Mouse (Mus musculus): ENCODE data around the gene Msh4.

Gene Msh4

GRCm38 (mm10) chr3:153906136-153906871 is at the start of gene Msh4:
Msh4 (minus strand) TSS chr3:153906138.
- no peak for DNase-seq (ENCODE audit: low spot score in 2 of 2)

GRCm38 (mm10) chr3:153948176-153948575 is 42.2 kb upstream of the Msh4 start:
- DNase-seq (ENCODE audit: low spot score in 2 of 2) = no peak

GRCm38 (mm10) chr3:153947271-153947670 is 41.3 kb upstream of the Msh4 start:
- DNase-seq (ENCODE audit: low spot score in 2 of 2) = no peak

- peak; percentile 95 to 99 for DNase-seq (ENCODE audit: low spot score in 2 of 2)
These were observed 38.5 kb upstream of the Msh4 start, which contains the start of gene Acadm for GRCm38 (mm10) chr3:153944335-153944990. Acadm (minus strand) TSS chr3:153944632.

DNA sequence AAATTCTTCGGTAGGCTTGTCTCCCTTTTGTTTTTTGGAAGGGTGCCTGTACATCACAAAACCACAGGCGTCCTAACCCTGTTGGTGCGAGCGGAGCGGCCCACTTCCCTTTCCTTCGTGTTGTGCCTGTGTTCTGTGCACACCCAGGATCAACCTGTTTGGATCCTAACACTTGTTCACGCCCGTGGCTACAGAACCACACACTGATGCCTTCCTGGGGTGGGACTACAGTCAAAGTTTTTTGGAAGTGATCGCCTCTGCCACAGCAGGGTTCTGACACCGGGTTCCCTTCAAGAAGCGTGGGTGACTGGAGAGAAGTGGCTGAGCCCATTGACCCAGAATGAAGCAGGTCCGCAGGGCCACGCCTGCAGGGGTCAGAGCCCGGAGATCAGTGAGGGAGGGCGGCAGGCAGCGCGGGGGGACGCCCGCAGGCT is 38.0 kb upstream of the Msh4 start:
- no peak for DNase-seq (ENCODE audit: low spot score in 2 of 2)

GRCm38 (mm10) chr3:153943003-153943640 is 37.2 kb upstream of the Msh4 start:
- DNase-seq (ENCODE audit: low spot score in 2 of 2) = no peak

- DNase-seq (ENCODE audit: low spot score in 2 of 2) = no peak
These were observed 35.7 kb upstream of the Msh4 start for GRCm38 (mm10) chr3:153941613-153942012.

- DNase-seq (ENCODE audit: low spot score in 2 of 2) = no peak
These were observed 34.5 kb upstream of the Msh4 start for GRCm38 (mm10) chr3:153940486-153940885.

DNA sequence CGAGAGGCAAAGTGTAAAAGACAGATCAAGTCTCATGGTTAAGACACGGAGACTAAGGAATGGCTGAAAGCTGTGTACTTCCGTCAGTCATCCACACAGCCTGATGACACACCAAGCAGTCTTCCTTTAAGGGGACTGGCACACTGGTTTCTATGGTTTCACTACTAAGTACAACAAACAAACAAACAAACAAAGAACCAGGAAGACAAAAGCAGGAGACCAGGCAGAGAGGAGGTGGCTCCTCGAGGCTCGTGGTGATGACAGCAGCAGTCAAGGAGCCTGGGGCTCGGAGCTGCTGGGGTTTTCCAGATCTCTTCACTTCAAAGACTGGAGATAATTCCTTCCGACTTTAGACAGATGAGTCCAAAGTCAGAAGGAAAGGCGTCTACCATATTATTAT is 34.1 kb upstream of the Msh4 start:
- DNase-seq (ENCODE audit: low spot score in 2 of 2) = no peak

DNA sequence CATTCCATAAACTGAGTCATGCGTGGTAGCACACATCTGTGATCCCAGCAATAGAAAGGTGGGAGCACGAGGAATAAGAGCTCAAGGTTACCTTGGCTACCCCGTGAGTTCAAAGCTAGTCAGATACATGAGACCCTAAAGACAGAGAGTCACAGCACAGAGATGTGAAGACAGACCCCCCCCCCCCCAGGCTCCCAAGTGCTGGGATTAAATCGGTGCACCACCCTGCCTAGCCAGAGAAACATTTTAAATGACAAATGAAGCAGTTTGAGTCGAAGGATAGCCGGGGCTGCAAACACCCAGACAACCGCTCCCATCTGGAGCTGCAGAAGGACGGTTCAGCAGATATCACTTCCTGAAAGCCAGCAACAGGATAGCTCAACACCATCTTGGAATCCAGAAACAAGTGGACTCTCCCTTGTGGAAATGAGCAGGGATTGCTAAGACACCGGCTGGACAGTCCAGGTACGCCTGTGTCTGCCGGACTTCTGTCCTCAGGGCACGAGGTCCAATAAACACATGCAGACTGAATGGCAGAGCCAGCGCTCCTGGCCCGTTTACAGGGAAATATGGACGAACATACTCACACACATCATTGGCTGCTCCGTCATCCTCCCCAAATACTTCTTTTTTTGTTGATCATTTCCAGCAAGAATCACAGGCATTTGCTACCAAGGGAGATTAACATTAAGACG is 31.3 kb upstream of the Msh4 start:
- no peak for DNase-seq (ENCODE audit: low spot score in 2 of 2)

DNA sequence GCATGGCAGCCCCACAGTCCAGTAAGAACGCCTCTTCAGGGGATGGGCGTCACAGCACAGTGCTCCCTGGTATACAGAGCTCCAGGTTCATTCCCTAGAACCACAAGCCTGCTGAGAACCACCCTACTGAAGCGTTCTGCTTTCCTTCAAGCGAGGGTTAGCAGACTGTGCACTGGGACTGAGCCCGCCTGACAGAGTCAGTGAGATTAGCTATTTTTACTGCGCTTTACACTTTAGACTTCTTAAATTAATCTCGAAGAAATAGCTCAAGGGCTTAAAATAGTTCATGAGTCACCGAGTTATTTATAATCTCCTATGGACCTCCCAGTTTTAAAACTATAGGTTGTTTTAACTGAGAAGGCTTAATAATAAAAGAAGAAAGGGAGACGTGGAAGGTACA is 29.9 kb upstream of the Msh4 start:
- no peak for DNase-seq (ENCODE audit: low spot score in 2 of 2)

DNA sequence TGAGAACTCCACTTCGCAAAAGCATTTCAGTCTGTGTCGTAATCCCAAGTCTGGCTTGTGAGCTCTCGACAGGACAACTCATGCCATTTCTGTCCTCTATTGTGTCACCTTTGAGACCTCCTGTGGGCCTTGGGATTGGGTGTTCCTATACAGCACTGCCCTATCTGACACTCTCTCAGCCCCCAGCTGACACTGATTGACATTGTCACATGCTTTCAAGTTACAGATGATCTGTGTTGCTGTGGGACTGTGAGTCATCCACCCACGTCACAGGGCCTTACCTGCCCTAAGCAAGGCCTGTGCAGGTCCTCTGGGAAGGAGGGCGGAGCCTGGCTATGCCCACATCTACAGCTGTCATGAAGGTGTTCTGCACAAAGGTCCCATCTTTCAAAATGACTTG is 26.5 kb upstream of the Msh4 start:
- DNase-seq (ENCODE audit: low spot score in 2 of 2) = no peak

DNA sequence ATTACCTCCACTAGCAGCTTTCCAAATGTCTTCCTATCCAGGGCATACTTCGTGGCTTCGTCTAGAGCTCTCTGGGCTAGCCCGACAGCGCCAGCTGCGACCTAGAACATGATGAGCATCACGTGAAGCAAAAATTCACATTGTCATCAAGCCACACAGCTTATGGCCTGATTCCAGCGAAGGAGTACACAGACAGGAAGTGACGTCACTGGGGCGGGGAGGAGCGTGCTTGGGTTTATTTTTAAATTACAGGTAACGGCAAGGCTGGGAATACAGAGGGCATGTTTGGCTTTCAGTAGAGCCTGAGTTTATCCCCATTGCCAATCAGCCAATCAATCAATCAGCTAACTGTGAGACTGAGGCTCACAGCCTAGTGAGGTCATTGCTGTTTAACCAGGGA is 23.6 kb upstream of the Msh4 start:
- no peak for DNase-seq (ENCODE audit: low spot score in 2 of 2)

GRCm38 (mm10) chr3:153926333-153926732 is 20.4 kb upstream of the Msh4 start:
- no peak for DNase-seq (ENCODE audit: low spot score in 2 of 2)

DNA sequence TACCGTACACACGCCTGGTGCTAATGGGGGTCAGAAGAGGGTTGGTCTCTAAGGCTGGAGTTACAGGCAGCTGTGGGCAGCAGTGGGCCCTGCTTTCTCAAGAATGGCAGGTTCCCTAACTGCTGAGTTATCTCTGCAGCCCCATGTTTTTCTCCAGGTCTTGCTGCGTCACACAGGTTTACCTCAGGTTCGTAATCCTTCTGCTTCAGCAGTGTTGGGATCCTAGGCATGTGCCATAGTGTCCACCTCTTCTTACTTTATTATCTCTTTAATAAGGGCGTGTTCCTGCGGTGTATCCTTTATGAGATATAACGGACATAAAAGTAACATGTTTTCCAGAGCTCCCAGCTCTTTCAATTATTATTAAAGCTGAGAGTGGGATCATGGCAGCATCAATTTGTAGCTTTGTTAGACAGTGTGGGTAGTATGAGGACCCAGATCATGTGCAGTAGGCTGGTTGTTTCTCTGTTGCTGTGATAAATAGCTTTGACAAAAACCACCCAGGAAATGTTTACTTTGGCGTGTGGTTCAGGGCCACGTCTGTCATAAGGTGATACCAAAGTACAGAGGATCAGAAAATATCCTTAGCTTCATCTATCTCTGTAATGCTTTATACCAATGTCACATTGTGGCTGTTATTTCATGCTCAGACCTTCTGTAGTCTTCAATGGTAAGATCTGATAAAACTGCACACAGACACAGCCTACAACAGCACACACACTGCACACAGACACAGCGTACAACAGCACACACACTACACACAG is 15.4 kb upstream of the Msh4 start:
- no peak for DNase-seq (ENCODE audit: low spot score in 2 of 2)

DNA sequence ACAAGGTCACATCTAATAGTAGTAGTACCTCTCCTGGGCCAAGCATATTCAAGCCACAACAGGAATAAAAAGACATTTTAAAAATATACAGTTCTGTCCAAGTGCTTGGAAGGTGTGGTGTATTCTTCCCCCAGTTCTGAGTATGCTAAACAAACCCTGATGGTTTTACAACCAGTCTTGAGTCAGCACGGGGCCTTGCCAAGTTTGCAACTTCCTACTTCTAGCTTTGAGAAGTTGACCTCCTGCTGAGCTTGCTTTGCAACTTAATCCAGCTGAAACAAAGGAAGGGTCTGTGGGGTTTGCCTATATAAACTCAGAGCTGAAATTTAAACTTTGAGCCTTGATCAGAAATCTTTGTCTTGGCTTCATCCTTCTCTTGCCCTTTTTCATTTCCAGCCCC is 11.3 kb upstream of the Msh4 start:
- no peak for DNase-seq (ENCODE audit: low spot score in 2 of 2)

GRCm38 (mm10) chr3:153913510-153914243 is 7.7 kb upstream of the Msh4 start:
- no peak for DNase-seq (ENCODE audit: low spot score in 2 of 2)

DNA sequence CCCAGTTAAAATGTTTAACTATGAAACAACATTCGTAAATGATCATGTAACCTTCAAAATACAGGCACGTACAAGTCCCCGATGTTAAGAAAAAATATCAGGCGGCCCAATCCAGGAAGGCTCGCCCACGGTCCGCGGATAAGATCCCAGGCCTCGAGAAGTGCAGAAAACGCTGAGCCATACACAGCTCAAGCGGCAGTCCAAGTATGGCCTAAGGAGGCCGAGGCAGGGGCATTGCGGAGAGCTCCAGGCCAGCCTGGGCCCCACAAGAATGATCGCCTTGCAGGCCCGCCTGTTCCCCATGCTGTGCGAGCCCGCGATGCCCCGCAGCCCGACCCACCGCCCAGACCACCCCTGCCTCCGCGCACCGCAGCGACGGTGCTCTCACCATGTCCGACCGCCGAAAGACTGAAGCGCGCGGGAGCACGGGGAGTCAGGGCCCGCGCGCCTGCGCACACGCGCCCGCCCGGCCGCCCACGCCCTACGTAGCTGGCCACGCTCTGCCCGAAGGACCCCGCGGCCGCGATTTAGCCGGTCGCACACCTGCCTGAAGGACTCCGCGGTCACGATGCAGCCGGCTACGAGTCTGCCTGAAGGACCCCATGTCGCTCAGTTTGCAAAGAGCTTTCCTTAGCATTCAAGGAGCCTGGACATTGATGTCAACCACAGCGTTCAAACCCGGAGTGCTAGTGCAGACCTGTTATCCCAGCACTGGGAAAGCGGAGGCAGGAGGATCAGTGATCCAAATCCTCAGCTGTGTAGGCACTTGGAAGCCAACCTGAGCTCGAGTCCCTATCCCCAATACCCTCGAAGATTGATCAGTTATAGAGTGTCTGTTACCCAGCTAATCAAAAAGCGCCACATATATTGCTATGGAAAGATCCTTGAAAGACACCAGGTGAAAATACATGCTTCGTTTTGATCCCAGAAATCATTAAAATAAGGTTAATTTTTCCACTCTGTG is 6.9 kb upstream of the Msh4 start, which contains the start of gene Rabggtb:
Gene Rabggtb (minus strand): TSS at position 464 of the 964 bp plus-strand sequence.
- DNase-seq (ENCODE audit: low spot score in 2 of 2) = peak; percentile 96 to 97

GRCm38 (mm10) chr3:153911882-153912440 is 6.0 kb upstream of the Msh4 start:
- no peak for DNase-seq (ENCODE audit: low spot score in 2 of 2)
